Mouse (Mus musculus): ENCODE results near the gene Kat5.
A peak's percentile ranks its signal among the peaks of the same experiment; 100 is the strongest.

Gene Kat5

DNA sequence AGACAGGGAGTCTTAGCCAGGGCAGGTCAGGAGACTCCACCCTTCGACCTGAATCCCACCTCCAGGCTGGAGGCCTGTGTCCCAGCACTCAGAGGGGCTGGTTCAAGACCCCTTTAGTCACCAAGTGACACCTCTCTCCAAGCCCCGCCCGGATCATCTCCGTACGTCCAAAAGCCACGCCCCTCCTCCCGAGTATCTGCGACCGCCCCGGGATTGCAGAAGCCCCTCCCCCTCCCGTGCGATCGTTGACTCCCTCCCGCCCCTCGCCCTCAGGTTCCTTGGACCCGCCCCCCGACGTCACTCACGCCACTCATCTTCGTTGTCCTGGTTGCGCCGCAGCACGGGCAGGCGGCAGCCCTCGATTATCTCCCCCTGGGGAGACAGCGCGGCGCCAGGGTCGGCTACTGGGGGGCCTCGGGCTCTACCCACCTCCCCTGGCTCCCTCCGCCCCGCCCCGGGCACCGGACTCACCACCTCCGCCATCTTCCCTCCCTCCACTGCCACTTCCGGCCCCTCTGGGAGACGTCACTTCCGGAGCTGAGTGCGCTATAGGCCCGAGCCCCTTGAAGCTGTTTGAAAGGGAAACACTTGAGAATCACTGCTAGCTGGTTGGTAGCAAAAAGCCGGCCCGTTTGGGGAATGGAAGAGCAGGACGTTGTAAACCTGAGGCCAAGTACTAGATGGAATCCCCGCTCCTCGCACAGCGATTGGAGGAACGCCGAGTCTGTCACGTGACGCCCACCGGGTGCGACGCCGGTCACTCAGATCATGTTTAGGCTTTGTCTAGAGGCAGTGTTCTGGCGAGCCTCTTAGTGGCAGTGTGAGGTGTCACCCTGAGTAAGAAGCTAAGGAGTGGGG, at the start of gene Kat5:
Gene Kat5 (minus strand): TSS at position 691 of the 858 bp plus-strand sequence.
- DNase-seq (ENCODE audit: low read depth, low spot score) = peak; percentile 93

DNA sequence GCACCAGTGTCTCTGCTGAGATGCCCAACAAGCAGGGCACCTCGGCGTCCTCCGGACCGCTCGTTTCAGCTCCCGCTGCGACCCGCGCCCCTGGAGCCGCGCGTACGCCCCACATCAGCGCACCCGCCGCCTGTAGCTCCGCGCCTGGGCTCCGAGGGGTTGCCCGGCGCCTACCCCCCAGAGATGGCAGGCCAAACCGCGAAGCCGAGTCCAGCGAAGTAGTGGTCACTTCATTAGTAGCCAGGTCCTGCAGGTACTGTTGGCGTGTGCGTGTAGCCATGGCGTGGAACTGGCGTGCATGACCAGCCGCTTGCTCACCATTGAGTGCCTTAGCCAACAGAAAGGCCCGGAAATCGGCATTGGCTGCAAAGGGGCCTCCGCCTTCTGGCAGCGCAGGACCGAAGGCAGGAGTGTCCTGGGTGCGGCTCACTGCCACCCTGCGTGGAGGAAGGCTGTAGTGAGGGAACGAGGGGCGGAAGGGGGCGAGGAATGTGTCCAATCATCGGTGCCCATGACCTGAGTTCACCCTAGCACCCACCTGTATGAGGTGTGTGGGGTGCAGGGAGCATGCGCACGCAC, 44.8 kb upstream of the Kat5 start:
- no peak for DNase-seq (ENCODE audit: low read depth, low spot score)

DNA sequence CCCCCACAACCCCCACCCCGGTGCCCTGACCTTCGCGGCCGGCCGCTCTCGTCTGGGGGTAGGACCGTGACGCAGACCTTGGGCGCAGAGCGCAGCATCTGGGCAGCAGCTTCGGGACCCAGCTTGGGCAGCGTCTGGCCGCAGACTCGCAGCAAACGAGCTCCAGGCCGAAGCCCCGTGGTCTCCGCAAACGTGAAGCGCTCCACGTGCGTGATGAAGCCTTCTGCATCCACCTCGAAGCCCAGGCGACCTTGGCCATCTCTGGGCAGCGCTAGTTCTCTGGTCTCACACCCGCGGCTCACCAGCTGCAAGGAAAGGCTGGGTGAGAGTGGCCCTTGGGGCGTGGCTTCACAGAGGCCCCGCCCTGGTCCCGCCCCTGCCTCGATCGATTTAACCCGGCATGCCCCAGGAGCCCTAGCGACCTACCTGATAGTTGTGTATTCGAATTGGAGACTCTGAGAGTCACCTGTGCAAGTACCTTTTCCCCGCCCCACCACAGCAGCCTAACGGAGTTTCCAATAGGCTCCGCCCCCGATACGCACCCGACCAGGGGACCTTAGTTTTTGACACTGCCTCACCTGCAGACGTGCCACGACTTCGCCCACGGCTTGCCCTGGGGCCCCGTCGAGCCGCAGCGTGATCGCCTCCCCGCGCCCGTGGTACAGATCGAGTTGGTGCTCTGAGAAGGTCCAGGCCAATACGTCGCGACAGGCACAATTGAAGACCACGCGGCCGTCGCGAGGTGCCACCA, 44.1 kb upstream of the Kat5 start:
- no peak for DNase-seq (ENCODE audit: low read depth, low spot score)

DNA sequence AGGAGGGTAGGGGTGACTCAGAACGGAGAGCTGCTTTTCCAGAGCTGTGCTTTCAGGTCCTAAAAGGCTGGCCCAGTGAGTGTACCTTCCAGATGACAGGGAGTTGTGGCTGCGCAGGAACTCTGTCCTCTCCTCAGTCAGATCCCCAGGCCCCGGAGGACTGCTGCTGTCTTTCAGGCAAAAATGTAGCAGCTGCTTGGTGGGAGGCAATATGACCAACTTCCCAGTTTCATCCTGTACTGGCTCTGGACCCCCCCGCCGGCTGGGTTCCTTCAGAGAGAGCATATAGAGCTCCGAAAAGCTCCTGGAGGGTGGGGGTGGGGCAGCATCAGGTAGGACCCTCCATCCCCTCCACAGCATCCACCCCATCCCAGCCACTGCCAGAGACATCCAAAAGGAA, 42.5 kb upstream of the Kat5 start:
- DNase-seq (ENCODE audit: low read depth, low spot score) = no peak

DNA sequence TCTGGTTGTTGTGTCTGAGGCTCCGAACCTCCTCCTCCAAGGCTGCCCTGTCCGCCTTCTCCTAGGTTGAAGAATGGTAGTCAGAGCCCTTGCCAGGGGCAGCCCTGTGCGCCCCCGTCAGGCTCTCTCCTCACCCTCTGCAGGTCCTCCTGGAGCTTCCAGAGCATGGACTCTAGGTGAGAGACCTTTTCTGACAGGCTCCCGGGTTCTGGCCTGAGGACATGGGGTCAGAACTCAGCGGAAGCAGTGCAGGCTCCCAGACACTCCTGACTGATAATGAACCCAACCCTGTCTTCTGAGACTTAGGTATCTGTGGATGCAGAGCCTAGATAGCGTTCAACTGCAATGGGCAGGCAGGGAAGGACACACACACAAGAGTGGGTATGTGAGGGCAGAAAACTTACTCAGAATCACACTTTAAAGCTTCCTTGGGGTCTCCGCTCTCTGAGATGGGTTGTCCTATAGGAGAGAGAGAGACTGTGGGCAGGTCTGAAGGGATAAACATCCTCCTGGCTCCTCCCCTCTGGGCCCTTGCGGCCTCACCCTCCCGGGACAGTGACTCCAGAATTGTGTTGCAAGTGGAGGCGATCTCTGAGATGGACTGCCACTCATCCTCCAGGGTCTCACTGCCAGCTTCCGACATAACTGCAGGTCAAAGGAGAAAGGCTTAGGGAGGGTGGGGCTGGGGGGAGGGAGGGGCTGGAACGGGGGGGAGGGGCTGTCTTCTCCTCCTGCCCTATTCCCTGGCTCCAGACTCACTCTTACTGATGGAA, 41.7 kb upstream of the Kat5 start:
- DNase-seq (ENCODE audit: low read depth, low spot score) = no peak

DNA sequence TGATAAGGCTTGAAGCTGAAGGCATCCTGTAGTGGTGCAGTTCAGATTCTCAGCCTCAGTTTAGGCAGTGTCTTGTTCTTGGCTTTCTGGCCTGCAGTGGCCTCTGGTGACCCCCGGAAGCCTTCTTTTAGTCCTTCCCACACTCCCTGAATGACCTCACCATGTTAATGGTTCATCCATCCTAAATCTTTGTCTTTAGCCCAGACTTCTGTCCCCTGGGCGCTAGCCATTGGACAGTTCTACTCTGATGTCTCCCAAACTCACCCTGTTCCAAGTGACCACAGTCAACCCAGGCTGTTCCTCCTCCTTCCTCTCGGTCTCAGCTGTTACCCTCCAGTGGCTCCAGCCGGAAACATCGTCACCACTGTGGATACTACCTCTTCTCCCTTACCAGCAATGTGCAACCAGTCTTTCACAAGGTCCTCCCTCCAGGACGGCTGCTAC, 39.3 kb upstream of the Kat5 start:
- no peak for DNase-seq (ENCODE audit: low read depth, low spot score)

DNA sequence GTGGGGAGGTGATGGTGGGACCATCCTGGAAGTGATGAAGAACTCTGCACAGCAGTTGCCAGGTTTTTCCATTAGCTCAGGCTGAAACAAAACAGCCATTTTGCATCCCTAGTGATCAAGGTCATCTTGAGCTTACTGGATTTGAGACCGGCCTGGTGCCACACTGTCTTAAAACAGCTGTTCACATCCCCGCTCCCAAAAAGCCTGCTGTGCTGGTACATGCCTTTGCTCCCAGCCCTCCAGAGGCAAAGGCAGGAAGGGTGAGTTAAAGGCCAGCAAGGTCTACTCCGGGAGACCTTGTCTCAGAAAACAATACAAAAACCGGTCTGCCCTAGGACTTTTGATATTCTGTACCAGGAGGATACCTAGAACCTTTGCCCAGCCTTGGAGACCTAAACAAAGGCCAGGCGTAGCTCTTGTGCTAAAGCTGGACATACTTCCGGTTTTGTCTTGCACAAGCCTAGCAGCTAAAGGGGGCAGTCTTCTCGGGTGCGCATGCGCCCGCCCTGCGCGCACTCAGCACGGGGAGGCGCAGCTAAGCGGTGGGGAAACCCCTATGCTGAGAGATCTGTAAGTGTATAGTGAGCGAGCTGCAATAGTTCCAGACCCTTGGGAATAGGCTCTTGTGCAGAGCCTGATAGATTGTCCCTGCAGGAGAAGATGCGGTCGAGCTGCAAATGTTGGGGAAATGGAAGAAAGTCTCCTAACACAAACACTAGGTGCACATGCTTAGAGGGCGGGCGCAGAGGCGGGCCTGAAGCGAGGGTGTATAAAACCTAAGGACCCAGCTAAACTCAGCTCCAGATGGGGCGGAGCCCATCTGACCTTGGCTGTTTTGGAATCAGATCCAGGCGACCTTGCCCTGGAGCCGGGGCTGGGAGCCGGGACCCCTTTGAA, 38.6 kb upstream of the Kat5 start:
- peak; percentile 94 for DNase-seq (ENCODE audit: low read depth, low spot score)

DNA sequence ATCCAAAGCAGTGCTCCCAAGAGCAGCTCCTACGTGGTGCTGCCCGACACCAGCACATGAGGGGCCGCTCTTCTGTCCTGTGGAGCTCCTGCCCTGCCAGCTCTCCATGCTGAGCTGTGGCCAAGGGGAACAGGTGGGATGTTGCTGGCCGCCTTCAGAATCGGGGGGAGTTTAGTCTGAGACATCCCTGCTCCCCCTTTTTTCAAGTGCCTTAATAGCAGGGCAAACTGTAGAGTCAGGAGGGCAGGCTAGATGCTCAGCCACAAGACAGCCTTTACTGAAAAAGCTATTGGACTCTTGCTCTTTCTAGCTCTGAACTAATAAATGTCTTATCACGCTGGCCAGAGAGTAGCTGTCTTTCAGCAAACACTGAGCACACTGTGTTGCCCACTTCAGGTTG, 37.8 kb upstream of the Kat5 start:
- DNase-seq (ENCODE audit: low read depth, low spot score) = no peak

DNA sequence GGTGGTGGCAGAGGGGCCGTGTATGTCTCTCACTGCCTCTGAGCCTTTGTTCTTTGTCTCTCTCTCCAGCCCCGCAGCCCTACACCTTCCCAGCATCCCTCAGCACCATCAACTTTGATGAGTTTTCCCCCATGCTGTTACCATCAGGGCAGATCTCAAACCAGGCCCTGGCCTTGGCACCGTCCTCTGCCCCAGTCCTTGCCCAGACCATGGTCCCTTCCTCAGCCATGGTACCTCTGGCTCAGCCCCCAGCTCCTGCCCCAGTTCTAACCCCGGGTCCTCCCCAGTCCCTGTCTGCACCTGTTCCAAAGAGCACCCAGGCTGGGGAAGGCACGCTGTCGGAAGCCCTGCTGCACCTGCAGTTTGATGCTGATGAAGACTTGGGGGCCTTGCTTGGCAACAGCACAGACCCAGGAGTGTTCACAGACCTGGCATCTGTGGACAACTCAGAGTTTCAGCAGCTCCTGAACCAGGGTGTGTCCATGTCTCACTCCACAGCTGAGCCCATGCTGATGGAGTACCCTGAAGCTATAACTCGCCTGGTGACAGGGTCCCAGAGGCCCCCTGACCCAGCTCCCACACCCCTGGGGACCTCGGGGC, 36.8 kb upstream of the Kat5 start:
- no peak for DNase-seq (ENCODE audit: low read depth, low spot score)

DNA sequence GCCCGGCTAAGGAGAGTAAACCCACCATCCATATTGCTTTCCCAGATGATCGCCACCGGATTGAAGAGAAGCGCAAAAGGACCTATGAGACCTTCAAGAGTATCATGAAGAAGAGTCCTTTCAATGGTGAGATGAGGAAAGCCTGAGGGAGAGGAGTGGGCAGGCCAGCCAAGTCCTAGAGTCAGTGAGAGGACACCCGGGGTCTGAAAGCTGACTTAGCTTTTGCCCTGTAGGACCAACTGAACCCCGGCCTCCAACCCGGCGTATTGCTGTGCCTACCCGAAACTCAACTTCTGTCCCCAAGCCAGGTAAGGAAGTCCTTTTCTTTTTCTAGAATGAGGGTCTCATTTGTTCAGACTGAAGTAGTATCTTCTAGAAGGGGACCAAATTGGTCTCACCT, 35.2 kb upstream of the Kat5 start:
- no peak for DNase-seq (ENCODE audit: low read depth, low spot score)

DNA sequence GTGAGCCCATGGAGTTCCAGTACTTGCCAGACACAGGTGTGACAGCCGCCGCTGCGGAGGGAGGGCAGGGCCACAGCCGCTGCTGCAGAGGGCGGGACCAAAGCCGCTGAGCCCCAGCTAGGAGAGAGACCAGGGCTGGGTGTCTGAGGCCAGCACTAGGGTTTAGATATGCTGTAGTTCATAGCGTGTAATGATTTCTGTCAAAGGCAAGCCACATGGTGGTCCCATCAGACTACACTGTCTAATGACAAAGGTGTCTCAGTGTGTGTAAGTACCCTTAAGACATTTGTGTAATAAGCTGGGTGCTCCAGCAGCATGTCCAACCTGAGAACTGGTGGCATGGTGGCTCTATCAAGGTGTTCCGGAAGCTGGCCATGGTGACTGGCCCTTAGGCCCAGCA, 31.6 kb upstream of the Kat5 start:
- DNase-seq (ENCODE audit: low read depth, low spot score) = no peak

DNA sequence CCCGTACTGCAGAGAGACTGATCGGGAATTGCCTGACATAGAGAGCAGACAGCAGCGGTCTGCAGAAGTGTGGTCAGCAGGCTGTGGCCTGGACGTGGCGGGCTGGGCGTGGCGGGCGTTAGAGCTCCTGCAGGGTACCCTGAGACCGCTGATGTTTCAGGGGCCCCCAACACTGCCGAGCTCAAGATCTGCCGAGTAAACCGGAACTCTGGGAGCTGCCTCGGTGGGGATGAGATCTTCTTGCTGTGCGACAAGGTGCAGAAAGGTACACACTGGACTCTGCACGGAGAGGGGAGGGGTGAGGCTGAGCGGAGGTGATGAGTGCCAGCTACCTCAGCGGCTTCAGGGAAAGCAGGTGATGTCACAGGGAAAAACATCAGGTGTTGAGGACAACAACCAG, 31.0 kb upstream of the Kat5 start:
- DNase-seq (ENCODE audit: low read depth, low spot score) = no peak

DNA sequence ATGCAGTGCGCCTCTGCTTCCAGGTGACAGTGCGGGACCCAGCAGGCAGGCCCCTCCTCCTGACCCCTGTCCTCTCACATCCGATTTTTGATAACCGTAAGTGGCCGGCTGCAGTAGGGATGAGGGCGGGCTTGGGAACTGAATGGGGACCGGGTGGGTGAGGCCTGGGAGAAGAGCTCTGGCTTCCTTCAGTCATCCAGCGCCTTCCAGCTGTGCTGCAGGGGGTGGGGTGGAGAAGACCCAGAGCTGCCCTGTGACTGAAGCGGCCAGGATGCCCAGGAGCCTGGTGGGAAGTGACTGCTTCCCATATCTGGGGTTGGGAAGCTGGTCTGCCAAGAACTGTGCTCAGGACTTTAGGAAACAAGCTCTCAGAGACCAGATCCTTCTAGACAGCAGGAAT, 30.3 kb upstream of the Kat5 start:
- no peak for DNase-seq (ENCODE audit: low read depth, low spot score)

DNA sequence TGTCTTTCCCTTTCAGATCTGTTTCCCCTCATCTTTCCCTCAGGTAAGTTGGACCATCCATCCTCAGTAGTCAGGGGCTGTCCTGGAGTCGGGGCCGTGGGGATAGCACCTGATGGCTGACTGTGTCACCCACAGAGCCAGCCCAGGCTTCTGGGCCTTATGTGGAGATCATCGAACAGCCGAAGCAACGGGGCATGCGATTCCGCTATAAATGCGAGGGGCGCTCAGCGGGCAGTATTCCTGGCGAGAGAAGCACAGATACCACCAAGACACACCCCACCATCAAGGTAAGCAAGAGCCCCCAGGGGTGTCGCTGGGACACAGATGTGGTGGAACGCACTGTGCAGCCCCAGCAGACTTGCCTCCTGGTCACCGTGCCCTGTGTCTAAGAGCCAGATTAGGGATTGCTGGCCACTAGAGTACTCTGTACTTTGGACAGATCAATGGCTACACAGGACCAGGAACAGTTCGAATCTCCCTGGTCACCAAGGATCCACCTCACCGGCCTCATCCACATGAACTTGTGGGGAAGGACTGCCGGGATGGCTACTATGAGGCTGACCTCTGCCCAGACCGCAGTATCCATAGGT, 28.5 kb upstream of the Kat5 start:
- no peak for DNase-seq (ENCODE audit: low read depth, low spot score)

DNA sequence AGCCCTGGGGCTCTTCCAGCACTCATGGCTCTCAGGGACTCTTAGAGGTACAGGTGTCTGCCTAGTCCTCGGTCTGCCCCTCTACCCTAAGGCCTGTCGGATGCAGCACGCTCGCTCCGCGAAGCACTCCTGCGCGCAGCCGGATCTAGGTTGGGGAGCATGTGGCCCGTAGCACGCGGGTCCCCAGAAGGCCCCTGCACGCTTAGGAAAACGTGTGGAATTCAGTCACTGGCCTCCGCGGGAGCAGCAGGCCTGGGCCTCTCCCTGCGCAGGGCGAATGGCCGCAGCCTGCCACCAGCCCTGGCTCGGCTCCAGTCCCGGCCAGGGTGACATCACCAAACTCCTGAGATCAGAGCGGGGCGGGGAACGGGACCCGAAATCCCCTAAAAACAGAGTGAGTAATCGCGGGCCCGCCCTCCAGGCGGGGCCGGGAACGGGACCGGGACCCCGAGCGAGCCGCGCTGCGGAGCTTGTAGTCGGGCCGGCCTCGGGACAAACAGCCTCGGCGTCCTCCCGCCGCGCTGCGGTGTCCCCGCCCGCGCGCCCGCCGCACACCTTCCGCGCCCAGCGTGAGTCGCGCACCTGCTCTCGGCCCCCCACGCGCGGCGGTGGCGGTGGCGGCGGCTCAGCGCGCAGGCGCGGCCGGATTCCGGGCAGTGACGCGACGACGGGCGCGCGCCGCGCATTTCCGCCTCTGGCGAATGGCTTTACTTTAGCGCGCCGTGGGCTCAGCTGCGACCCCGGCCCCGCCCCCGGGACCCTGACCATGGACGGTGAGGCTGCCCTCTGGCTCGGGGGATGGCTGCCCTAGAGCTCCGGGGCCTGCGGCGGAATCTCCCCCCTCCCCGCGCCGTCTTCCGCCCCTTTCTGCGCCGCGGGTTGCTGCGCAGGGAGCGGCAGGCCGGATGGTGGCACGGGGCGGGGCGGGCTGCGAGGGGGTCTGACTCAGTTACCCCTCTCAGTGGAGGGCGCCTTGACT, 27.3 kb upstream of the Kat5 start, which contains the start of gene Rela:
Gene Rela (plus strand): TSS at position 415 of the 979 bp plus-strand sequence.
- DNase-seq (ENCODE audit: low read depth, low spot score) = peak; percentile 92

DNA sequence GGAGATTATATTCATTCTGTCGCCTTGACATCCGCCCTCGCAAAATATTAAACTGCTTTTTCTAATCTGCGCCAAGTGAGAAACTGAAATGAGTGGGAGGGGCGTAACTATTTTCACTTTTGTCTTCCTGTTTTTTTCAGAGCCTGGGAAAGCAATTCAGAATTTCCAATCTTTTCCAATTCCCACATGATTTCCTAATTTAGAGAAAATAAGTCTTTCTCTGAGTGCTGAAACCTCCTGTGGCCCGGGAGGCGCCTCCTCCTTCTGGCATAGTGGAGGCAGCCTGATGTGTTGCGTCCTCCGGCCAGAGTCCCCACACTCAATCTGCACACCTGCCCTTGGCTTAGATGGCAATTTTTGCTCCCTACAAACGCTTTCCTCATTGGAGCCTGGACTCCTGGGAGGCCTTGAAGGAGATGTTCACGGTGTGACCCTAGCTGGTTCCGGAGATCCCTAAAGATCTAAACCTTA, 26.6 kb upstream of the Kat5 start:
- peak; percentile 66 for DNase-seq (ENCODE audit: low read depth, low spot score)

DNA sequence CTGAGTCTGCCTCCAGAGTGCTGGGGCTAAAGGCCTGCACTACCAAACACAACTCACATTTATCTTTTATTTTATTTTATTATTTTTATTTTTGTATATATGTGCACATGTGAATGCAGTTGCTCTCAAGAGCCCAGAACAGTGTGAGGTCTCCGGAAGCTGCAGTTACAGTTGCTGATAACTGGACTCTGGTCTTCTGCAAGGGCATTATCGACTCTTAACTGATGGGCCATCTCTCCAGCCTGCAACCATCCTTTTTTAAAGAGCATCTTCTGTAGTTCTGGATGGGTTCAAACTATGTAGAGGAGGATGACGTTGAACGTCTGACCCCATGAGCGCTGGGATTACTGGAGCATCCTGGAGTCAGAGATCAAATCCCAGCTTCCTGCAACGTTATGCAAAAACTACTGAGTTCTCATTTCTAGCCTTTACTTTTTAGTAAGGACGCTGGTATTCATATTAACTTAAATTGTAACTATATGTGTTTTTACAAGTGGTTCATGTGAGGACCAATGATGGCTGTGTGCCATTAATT, 26.1 kb upstream of the Kat5 start:
- no peak for DNase-seq (ENCODE audit: low read depth, low spot score)

DNA sequence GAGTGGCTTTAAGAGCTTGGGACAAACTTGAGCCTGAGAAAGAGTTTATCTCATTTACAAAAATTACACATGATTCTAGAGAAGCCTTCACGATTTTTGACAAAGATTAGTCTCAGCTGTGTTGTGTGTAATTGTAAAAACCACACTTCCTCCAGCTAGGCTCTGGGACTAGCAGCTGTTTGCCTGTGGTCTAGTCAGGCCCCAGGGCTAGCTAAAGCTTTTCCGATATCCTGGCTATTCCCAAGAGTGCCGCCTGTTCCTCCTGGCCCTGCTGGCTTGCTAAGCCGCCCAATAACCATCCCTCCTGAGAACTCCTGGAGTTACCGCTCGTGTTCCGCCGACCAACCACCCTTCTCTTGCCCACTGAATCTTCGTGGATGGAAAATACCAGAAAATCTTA, 22.1 kb upstream of the Kat5 start:
- DNase-seq (ENCODE audit: low read depth, low spot score) = no peak

Data from CD4-positive, CD25-positive, alpha-beta regulatory T cell, adult 2 months (primary cell).